In genomic region chr7:111713828-111714600, GRCm38 (mm10) we compare ENCODE assay signal across 15 mouse cellular contexts.
A peak's percentile ranks its signal among the peaks of the same experiment; 100 is the strongest.
DNase-seq lines count a peak whose midpoint lies in the region; ATAC-seq lines count a peak whose summit lies in the region.
"Had no signal": no experiment of that assay in that cellular context is flagged by ENCODE, and none has a peak within 500 bp of the region (broad histone marks: within the 10 kb centered on the region; RNA-seq: fewer than 3 reads in every experiment).

No protein-coding gene starts in this region.

- no peaks in the 10 kb centered on the region for H3K27me3 ChIP-seq in liver, embryonic 12.5 days (replicated peaks)
- H3K27me3 ChIP-seq in liver, embryonic 15.5 days = no peaks in the 10 kb centered on the region
- H3K27me3 ChIP-seq: embryonic facial prominence, embryonic 15.5 days; hindbrain, embryonic 15.5 days had no signal

- no peak overlapping the region for H3K4me3 ChIP-seq in liver, embryonic 12.5 days
- H3K4me3 ChIP-seq in liver, embryonic 15.5 days (replicated peaks) = no peak overlapping the region
- H3K4me3 ChIP-seq: embryonic facial prominence, embryonic 15.5 days; hindbrain, embryonic 15.5 days had no signal

- H3K4me1 ChIP-seq in liver, embryonic 12.5 days = peaks cover 64% of the 10 kb centered on the region
- peaks cover 48% of the 10 kb centered on the region for H3K4me1 ChIP-seq in liver, embryonic 15.5 days (replicated peaks)
- H3K4me1 ChIP-seq: hindbrain, embryonic 15.5 days had no signal

- intact Hi-C loops in heart, postnatal 36 days (cut with DNase I) = no loop called here

- no peaks in the 10 kb centered on the region for H3K9me3 ChIP-seq in liver, embryonic 12.5 days (replicated peaks)
- no peaks in the 10 kb centered on the region for H3K9me3 ChIP-seq in liver, embryonic 15.5 days (replicated peaks)
- H3K9me3 ChIP-seq: embryonic facial prominence, embryonic 15.5 days; hindbrain, embryonic 15.5 days had no signal

- H3K4me2 ChIP-seq in liver, embryonic 12.5 days = no peak overlapping the region
- H3K4me2 ChIP-seq in liver, embryonic 15.5 days = no peak overlapping the region
- H3K4me2 ChIP-seq: embryonic facial prominence, embryonic 15.5 days; hindbrain, embryonic 15.5 days had no signal

- no peak overlapping the region for H3K9ac ChIP-seq in liver, embryonic 12.5 days
- H3K9ac ChIP-seq in liver, embryonic 15.5 days = no peak overlapping the region
- H3K9ac ChIP-seq: embryonic facial prominence, embryonic 15.5 days; hindbrain, embryonic 15.5 days had no signal

- H3K36me3 ChIP-seq in liver, embryonic 12.5 days = no peaks in the 10 kb centered on the region
- H3K36me3 ChIP-seq in liver, embryonic 15.5 days (replicated peaks) = no peaks in the 10 kb centered on the region
- H3K36me3 ChIP-seq: embryonic facial prominence, embryonic 15.5 days; hindbrain, embryonic 15.5 days had no signal

- H3K27ac ChIP-seq in liver, embryonic 12.5 days = peak overlapping the region; percentile 27; the same call in 1 of the 2 replicates
- 0 out of 2 replicates have a peak overlapping the region, but pooled peaks have one; percentile 42 for H3K27ac ChIP-seq in liver, embryonic 15.5 days (replicated peaks)
- H3K27ac ChIP-seq: hindbrain, embryonic 15.5 days had no signal

- DNase-seq in heart, adult 18-20 months = peak; percentile 38 to 70
- no peak for DNase-seq in heart, postnatal 36 days
- DNase-seq in liver = no peak
- peak; percentile 42 to 62 for DNase-seq in lung, postnatal 4 days
- no peak for DNase-seq in layer of hippocampus, postnatal 14 days (ENCODE audit: low spot score in 2 of 2)
- DNase-seq in thymus, postnatal 0 days (ENCODE audit: low spot score) = no peak
- DNase-seq: adrenal gland, postnatal 25 days; gastrocnemius, postnatal 14 days; right cerebral cortex, postnatal 14 days; thymus, postnatal 36 days had no signal

- ATAC-seq in liver, embryonic 12.5 days = no peak
- ATAC-seq in liver, embryonic 15.5 days (ENCODE audit: insufficient read depth) = no peak
- ATAC-seq: forebrain, embryonic 14.5 days had no signal

- 56% methylated on average over 3 of the region's 3 CpGs for WGBS in liver, embryonic 12.5 days (ENCODE audit: insufficient replicate concordance)
- WGBS in liver, embryonic 15.5 days (ENCODE audit: insufficient replicate concordance) = 50% methylated on average over 3 of the region's 3 CpGs

Comparison
In these comparisons a context has a peak if more than half of its experiments do, and no peak if none do; other contexts are left out.
1. DNase-seq: peak in heart, adult 18-20 months (2 of 2) and lung, postnatal 4 days (2 of 2); none in heart, postnatal 36 days (0 of 2), liver (single experiment), layer of hippocampus, postnatal 14 days (0 of 2) and thymus, postnatal 0 days (single experiment).